Mouse (Mus musculus): ENCODE measurements around the gene Clns1a.

The Clns1a gene

DNA sequence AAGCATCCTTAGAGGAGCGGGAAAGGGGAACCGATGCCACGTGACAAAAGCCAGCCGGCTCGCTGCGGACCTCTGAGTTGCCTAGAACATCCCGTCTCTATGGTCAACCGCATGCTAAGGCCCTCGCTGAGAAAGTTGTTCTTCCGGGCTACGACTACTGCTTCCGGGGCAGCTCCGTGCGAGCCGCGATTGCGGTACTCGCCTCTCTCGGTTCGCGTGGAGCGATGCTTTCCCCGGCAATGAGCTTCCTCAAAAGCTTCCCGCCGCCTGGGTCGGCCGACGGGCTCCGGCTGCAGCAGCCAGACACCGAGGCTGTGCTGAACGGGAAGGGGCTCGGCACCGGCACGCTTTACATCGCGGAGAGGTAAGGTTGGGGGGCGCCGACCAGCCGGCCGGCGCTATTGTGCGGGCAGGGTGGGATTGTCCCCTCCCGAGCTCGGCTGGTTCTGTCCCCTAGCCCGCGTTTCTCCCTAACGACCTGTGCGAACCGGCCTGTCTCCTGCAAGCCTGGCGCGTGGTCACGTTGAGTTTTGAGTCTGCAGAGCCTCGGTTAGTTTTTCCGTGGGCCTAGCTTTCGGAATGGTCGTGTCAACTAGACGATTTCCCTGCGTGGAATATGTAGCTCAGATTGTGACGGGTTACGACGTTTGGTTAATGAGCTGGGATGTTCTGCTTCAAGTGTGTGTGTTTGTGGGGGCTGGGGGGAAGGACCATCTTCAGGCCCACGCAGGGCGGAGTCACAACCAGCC, at the start of gene Clns1a:
TSS of gene Clns1a (plus strand) at position 129 of the 749 bp plus-strand sequence.
- DNase-seq: peak; percentile 93

DNA sequence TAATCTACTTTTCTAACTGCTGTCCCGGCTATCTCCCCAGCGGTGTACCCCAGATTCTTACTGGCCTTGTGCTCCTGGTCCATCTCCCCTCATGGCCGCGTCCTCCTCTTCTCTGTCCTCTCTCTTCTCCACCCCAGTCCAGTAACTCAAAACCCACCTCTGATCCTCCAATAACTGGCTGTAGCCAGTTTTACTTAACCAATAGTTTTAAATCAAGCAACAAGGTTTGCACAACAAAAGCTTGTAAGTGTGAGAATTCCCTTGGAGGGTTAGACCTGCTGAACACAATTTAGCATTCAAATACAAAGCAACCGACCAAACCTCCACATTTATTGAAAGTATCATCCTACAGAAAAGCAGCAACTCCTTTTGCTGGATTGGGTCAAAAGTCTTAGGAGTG, 48.8 kb upstream of the Clns1a start:
- DNase-seq: no peak

DNA sequence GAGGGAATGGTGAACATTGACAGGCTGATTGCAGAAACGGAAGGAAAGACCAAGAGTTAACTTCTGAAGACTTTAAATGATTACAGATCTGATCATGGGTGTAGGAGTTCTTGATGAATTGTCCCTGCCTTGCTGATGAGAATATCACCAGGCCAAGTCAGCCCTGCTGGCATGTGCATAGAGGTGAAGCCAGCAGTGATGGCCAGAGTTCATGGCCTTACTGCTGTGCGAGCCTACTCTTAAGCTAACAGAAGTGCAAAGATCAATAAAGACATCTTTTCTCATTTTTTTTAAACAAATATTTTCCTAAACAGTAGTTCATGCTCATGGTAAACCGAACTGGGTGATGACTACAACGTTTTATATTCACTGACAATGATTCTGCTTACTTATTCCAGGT, 45.7 kb upstream of the Clns1a start:
- DNase-seq: no peak

DNA sequence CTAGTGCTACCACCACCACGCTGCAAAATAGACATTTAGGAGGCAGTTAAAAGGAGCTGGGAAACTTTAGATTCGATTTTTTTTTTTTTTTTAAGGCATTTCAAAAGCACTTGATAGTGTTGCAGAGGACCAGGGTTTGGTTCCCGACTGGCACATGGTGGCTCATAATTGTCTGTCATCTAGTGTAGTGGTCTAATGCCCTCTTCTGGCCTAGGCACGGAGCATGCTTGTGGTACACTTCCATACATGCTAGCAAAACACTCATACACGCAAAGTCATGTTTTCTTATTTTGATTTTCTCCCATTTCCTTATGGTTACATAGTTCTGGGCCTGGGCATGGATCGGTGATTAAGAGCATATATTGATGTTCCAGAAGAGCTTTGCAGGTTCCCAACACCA, 40.3 kb upstream of the Clns1a start:
- DNase-seq: no peak

DNA sequence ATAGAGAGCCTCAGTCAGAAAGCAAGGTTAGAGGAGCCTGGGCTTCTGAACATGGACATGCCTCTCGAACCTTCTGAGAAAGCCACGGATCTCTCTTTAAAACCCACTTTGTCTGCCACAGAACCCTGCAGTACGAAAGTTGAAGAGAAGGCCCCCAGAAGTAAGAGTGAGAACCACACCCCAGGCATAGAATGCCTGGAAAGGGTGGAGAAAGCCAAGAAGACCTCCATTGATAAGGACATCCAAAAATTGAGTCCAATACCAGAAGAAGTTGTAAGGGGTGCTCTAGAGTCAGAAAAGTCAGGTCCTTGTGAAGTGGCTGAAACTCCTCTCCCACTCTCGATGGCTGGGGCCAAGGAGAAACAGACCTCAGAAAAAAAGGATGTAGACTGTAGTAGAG, 34.8 kb upstream of the Clns1a start:
- no peak for DNase-seq

DNA sequence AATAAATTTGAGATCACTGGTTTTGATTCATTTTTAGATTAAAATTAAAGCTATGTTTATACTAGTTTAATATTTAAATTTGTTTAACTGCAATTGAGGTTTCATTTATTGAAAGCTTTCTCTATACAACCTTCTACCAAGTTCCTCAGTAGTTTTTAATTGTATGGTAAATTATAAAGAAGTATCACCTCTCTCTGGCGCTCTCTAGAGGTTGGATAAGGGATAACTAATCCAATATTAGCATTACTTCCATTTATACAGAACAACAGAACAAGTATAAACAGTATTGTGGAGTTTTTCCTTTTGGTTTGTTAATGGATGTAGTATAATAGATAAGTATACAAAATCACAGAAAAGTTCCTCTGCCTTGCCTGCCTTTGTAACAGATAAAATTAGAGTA, 17.2 kb upstream of the Clns1a start:
- no peak for DNase-seq

DNA sequence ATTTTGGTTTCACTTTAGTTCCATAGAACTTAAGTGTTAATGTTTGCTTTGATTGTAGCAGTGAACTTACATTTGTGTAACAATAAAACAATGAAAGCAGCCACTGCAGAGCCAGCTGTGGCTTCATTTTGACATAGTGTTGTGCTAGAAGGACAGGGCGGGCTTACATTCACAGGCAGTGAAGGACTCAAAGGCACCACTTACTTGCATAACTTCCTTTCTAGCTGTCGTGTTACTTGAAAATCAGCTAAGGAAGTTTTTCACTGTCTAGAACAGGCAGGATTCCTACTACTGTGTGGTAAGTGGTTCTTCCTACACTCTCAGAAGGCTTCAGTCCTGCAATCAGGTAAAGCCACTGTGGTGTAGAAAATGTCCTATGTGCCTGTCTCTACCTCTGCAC, 8.6 kb upstream of the Clns1a start:
- DNase-seq: no peak

DNA sequence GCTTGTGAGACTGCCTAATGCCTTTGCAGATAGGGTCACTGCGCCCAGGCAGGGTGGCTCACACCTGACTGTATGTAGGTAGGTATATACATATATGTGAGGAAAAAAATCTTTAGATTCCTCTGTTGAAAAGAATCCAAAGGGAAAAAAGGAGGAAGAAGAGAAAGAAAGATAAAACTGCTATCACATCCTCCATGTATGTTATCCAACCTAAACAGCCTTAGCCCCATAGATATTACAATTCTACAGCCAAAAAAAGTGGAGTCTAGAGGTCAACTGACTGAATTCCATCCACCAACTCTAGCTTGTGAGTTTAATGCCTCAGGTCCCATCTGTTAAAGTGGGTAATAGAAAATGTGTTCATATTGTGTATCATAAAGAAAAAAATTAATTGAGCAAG, 993 bp upstream of the Clns1a start:
- DNase-seq: no peak

DNA sequence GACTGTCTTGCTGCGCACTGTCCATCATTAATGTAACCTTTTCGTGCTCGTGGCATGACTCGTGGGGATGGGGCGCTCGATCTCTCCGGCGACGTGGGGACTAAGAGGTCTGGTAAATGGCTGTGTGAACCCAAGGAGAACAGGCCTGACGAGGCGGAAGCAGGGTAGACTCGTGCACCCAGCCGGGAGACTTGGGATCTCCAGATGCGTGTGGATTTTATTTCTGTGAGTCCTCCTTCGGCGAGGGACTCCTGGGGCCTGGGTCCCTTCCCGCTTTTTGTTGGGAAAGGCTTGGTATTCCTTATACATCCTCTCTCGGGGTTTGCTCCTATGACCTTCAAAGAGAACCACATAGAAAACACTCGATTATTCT, 315 bp upstream of the Clns1a start:
- DNase-seq: peak; percentile 58

DNA sequence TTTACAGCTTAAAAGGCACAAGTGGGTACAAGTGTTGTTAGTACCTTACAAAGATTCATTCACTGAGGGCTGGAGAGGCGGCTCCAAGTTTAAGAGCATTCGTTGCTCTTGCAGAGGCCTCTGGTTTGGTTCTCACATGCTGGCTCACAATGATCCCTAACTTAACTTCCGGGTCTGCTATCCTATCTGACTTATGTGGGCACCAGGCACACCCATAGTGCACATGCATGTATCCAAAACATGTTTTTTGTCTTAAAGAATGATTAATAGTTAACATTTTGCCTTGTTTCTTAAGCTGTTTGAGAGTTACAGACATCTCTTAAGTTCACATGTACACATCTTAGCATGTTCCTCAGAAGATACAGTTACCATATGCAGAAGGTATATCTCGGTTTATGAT, 3.7 kb downstream of the Clns1a start:
- no peak for DNase-seq

DNA sequence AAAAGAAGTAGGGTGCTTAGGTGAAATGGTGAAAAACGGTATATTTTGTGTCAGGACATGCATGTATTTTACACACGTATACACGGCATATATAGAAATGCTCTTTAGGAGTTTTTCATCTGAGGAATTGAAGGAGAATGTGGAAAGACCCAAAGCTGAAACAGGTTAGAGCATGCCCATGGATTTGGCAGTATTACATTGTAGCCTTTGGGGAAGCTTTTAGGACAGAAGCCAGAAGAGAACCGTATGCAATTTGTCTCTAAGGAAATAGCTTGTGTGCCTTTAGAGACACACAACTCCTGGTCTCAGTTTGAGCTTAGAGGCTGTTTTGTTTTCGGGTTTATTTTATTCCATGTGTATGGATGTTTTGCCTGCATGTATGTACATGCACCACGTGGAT, 4.7 kb downstream of the Clns1a start:
- no peak for DNase-seq

DNA sequence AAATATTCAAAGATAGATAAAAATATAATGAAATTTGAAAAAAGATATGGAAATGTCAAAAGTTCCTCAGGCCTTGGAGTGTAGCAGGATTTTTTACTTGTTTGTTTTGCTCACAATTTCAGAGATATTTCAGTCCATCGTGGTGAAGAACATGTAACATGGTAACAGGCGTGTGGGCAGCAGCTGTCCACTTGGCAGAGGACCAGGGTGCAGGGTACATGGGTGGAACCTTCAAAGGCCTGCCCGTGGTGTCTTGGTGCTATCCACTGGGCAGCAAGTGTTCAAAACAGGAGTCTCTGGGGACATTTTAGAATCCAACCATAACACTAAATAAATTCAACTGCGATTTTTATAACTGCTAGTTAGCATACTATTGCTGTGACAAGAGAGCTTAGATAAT, 10.7 kb downstream of the Clns1a start:
- DNase-seq: no peak

DNA sequence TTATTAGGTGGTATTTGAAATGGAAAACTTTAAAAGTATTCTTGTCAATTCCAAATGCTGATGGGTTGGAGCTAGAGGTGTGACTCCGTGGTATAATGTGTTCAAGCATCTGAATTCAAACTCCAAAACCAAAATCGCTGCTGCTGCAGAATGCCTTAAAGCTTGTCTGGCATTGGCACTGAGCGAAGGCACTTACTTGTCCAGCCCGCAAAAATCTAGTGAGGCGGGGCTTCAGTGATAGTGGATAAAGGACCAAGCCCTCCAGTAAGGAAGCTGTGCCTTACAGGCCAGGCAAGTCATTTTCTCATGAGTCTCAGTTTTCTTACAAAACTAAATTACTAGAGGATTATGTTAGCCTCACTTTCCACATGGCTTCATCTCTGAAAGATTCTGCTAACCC, 11.4 kb downstream of the Clns1a start:
- no peak for DNase-seq

DNA sequence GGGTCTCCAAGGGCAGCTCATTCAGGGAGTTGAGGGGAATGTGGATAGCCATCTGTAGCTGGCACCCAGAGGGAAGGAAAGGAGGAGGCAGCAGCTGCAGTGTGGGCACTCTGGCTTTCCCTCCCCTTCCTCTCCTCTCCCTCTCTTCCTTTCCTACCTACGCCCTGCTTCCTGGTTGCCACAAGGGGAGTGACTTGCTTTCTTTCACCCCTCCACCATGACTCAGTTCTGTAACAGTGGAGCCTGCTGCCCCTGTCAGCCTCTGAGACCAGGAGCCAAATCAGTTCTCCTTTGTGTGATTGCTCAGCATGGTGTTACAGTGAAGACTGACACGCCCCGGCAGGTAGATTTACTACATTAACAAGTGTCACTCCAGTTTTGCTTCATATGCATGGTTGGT, 12.8 kb downstream of the Clns1a start:
- DNase-seq: no peak

DNA sequence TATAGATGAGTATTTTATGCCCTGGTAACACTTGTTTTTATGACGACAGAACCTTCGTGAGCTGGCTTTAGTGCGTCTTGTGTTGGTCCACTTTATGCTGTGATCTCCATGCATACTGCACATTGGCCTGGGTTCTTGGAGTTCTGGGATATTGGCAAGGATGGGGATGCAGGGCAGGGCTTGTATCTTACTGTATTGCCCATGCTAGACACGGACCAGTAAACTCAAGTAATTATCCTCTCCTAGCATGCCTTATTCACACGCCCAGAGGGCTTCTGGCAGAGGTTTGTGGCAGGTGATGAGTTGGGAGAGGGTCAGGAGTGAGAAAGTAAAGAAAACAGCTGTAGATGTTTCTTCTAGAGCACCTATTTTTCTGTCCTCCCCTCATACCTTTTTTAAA, 18.2 kb downstream of the Clns1a start:
- no peak for DNase-seq

DNA sequence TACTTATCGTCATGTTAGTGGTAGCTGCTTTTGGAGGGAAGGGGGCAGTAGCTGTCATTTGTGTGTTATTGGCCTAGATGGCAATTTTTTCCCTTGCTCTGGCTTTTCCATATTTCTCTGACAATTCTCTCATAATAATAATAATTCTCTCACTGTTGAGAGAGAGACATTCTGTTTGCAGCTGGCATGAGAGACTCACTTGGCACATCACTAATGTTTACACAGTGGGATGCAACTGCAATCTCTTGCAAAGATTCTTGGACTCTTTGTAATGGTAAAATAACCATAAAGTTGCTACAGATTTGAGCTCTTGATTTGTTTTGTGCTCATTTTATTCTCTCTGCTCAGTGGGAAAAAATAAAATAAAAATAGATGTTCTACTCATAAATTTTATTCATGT, 20.9 kb downstream of the Clns1a start:
- no peak for DNase-seq

DNA sequence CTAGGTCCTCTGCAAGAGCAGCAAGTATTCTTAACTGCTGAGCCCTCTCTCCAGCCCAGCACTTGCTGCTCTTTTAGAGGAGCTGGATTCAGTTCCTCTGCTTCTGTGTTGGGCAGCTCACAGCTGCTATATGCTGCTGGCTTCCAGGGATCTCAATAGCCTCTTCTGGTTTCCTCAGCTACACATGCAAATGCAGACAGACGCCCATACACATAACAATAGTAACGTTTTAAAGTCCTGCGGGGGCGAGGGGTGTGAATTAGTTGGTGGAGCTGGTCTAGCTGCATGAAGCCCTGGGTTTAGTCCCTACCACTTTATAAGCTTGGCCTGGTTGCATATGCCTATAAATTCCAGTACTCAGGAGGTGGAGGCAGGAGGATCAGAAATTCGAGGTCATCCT, 22.6 kb downstream of the Clns1a start:
- no peak for DNase-seq

DNA sequence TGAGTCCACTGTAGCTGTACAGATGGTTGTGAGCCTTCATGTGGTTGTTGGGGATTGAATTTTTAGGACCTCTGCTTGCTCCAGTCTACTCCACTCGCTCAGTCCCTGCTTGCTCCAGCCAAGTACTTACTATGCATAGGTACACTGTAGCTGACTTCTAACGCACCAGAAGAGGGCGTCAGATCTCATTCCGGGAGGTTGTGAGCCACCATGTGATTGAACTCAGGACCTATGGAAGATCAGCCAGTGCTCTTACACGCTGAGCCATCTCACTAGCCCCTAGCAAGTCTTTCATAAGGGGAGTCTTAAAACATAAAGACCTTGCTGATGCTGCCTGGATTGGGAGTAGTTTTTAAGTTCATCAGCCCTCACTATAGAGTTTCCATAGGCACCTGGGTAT, 23.7 kb downstream of the Clns1a start:
- peak; percentile 65 for DNase-seq

DNA sequence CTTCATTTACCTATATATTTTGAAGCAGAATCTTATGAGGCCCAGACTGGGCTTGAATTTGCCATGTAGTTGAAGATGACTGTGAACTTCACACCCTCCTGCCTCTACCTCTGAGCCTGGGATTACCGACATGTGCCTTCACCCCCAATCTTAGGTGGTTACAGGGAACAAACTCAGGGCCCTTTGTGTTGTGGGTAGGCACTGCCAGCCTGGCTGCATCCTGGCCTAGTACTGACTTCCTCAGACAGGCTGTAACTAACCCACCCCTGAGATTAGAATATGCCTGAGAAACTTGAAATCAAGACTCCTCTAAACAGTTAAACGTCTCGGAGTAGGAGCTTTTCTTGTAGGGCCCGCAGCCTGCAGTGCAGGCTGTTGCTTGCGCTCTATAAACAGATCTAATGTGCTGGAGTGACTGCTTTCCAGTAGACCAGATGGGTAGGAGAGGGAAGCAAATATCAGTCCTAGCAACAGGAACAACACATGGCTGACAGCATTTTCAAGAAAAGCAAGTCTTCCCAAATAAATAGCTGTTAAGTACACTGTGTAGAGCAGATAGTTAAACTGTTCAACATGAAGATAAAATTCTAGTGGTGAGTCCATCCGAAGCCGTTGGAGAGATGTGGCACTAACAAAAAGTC, 26.0 kb downstream of the Clns1a start:
- DNase-seq: peak; percentile 64

DNA sequence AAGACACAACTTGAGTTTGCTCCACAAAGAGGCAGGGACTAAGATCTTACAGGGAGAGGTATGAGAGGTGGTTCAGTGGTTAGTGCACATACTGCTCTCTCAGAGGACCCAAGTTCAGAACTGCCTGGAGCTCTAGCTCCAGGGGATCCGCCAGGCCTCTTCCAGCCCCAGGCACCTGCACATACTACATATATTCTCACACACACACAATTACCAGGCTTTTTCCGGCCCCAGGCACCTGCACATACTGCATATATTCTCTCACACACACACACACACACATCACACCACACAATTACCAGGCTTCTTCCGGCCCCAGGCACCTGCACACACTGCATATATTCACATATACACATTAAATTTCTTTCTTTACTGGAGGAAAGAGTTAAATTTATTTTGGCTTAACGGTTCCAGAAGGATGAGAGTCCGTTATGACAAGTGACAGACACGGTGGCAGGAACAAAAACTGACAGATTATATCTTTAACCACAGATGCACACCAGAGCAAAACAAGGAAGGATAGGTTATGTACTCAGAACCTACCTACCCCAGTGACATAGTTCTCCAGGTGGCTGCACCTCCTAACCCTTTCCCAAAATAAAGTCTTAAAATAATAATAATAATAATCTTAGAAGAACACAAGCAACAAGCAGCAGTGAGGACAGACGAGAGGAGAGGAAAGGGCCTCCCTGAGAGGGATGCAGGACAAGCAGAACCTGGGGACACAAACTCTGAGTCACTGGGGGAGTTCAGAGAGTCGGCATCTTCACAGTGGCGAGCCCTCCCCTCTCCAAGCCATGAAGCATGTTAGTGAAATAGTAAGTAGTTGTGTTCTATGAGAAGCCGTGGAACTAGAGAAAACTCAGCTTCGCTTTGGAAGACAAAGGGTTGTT, 27.5 kb downstream of the Clns1a start:
- DNase-seq: peak; percentile 69

DNA sequence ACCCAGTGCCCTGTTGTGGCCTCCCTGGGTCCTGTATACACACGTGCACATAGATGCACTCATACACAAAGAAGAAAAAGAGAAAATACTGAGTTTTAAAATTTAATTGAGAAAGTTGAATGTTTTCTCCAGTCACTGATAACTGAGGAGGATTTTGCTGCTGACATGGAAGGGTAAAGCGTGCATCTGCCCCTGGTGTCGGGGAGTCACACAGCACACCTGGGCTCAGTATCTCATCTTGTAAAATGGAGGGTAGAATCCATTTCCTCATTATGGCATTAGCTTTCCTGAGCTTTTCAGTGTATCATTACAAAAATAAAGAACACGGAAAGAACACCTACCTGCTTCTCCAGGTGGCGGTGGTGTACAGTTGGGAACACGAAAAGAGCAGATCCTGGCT, 29.0 kb downstream of the Clns1a start:
- no peak for DNase-seq

DNA sequence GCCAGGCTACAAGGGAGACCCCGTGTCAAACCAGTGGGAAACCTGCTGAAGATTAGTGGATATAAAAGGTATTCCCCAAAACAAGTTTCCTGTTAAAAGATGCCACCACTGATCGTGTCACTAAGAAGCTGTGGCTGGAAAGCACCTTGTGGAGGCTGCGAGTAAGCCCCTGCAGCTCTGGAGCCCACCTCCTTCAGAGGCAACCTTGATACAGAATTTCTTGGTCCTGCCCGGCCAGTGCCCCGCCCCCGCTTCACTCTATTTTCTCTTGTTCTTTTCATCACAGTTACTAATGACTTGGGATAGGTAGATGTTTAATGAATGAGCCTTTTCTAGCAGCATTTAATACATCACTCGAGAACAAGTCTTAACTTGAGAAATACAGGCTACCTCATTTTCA, 29.6 kb downstream of the Clns1a start:
- peak; percentile 66 for DNase-seq

DNA sequence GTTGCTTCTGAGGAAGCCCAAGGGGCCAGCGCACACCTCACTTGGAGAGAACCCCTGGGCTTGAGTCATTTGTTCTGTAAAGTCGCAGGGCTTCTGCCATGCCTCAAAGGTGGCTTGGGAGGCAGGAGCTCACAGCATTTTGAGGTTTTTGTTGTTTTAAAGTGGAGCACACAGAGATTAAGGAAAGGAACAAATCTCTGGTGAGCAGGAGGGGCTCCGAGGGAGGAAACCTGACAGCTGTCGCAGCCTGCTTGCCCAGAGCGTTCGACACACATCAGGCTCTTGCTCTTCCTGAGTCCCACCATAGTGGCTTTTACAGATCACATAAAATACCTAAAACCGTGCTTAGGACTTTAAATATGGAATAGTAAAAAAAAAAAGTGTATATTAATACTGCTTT, 30.3 kb downstream of the Clns1a start:
- DNase-seq: peak; percentile 63
